ENCODE assay signal across 8 mouse cellular contexts in genomic region chr19:8723574-8724346, GRCm38 (mm10). TPM values are rescaled to one million over a fixed set of nuclear protein-coding genes. Genes with fewer than 3 reads are reported as not detected.
A peak's percentile ranks its signal among the peaks of the same experiment; 100 is the strongest.
DNase-seq lines count a peak whose midpoint lies in the region; ATAC-seq and TF ChIP-seq lines count a peak whose summit lies in the region.

No protein-coding gene starts in this region.

- peak; percentile 33 for DNase-seq in gastrocnemius, adult 2 months
- DNase-seq in gastrocnemius, adult 8-10 months (ENCODE audit: low spot score in 2 of 2) = no peak
- peak; percentile 67 for DNase-seq in induced T-regulatory cell, adult 2 months (ENCODE audit: low read depth)
- DNase-seq in Muller cell, postnatal 12 days (ENCODE audit: inconsistent ontology term) = no peak
- DNase-seq in c-Kit-positive CD71-positive TER-119-positive erythroid progenitor cells, embryonic 14.5 days (ENCODE audit: low spot score) = no peak

- WGBS in embryonic facial prominence, embryonic 13.5 days = under 1% methylated on average over 20 of the region's 20 CpGs
- WGBS in midbrain, embryonic 16.5 days = under 1% methylated on average over 20 of the region's 20 CpGs

- H3K27ac ChIP-seq in gastrocnemius, adult 2 months = peak overlapping the region; percentile 96
- H3K27ac ChIP-seq in embryonic facial prominence, embryonic 13.5 days = peak overlapping the region; percentile 92
- peak overlapping the region; percentile 79 for H3K27ac ChIP-seq in midbrain, embryonic 16.5 days (ENCODE audit: low read length)

- peak overlapping the region; percentile 81 for H3K4me2 ChIP-seq in embryonic facial prominence, embryonic 13.5 days
- peak overlapping the region; percentile 87 for H3K4me2 ChIP-seq in midbrain, embryonic 16.5 days (ENCODE audit: low read length)

- peak overlapping the region; percentile 99 for H3K9ac ChIP-seq in embryonic facial prominence, embryonic 13.5 days
- peak overlapping the region; percentile 94 for H3K9ac ChIP-seq in midbrain, embryonic 16.5 days (ENCODE audit: low read depth, low read length)

- intact Hi-C loops in gastrocnemius, adult 2 months (cut with DNase I) = loop anchor here (2.0 kb wide), 1 partner anchor 95 kb away; the partner anchor contains the start of gene Ttc9c

- H3ac ChIP-seq in C2C12 (ENCODE audit: control insufficient read depth, insufficient read length, low read depth) = peak overlapping the region; percentile 94

- peaks cover 74% of the 10 kb centered on the region for H3K79me2 ChIP-seq in C2C12 (ENCODE audit: control insufficient read depth, insufficient read depth)

- H3K36me3 ChIP-seq in C2C12 (ENCODE audit: control insufficient read depth, insufficient read depth) = peaks cover 38% of the 10 kb centered on the region
- H3K36me3 ChIP-seq in embryonic facial prominence, embryonic 13.5 days = peaks cover 27% of the 10 kb centered on the region
- H3K36me3 ChIP-seq in midbrain, embryonic 16.5 days (ENCODE audit: control insufficient read depth, insufficient read depth, low read length) = peaks cover 19% of the 10 kb centered on the region

- no peaks in the 10 kb centered on the region for H3K9me3 ChIP-seq in embryonic facial prominence, embryonic 13.5 days
- H3K9me3 ChIP-seq in midbrain, embryonic 16.5 days (replicated peaks; ENCODE audit: control insufficient read depth, low read length, poor library complexity, severe bottlenecking) = no peaks in the 10 kb centered on the region

- H3K79me3 ChIP-seq in C2C12 (ENCODE audit: low read depth) = peaks cover 54% of the 10 kb centered on the region

- H3K4me1 ChIP-seq in embryonic facial prominence, embryonic 13.5 days = peaks cover 36% of the 10 kb centered on the region
- peaks cover 30% of the 10 kb centered on the region for H3K4me1 ChIP-seq in midbrain, embryonic 16.5 days (ENCODE audit: control insufficient read depth, insufficient read depth, low read length)

- peak overlapping the region; percentile 79 for H3K4me3 ChIP-seq in gastrocnemius, adult 2 months
- peak overlapping the region; percentile 93 for H3K4me3 ChIP-seq in C2C12 (ENCODE audit: insufficient read depth, poor library complexity, severe bottlenecking)
- peak overlapping the region; percentile 84 for H3K4me3 ChIP-seq in embryonic facial prominence, embryonic 13.5 days
- peak overlapping the region; percentile 78 for H3K4me3 ChIP-seq in midbrain, embryonic 16.5 days (ENCODE audit: low read depth, low read length)

- TF ChIP-seq CTCF in gastrocnemius, adult 2 months (IDR thresholded peaks at IDR 0.05) = no peak
- no peak for TF ChIP-seq CTCF in C2C12 (IDR thresholded peaks at IDR 0.05; ENCODE audit: control insufficient read depth, insufficient read depth, insufficient read length)

- ATAC-seq in embryonic facial prominence, embryonic 13.5 days (ENCODE audit: insufficient number of reproducible peaks, insufficient read depth, low FRiP score, low TSS enrichment, low read depth) = no peak
- ATAC-seq in midbrain, embryonic 16.5 days = peak; percentile 18; the same call in 1 of the 2 replicates

- no peaks in the 10 kb centered on the region for H3K27me3 ChIP-seq in C2C12 (ENCODE audit: control insufficient read depth, insufficient read depth, insufficient read length)
- no peaks in the 10 kb centered on the region for H3K27me3 ChIP-seq in embryonic facial prominence, embryonic 13.5 days
- H3K27me3 ChIP-seq in midbrain, embryonic 16.5 days (ENCODE audit: control insufficient read depth, insufficient read depth, low read depth, low read length) = no peaks in the 10 kb centered on the region

TF ChIP-seq in C2C12, 6 proteins besides CTCF, POLR2A, EP300 and RAD21:
- no peak for TF ChIP-seq FOSL1 (IDR thresholded peaks at IDR 0.05; ENCODE audit: insufficient read depth, low read length, poor library complexity, severe bottlenecking)
- TF ChIP-seq MYOD1 (IDR thresholded peaks at IDR 0.05; ENCODE audit: control insufficient read depth, insufficient read length, low read depth) = no peak

RNA-seq across cellular contexts. Expression of gene Slc3a2, which starts 0.6 kb away (rescaled TPM):
- total RNA-seq in gastrocnemius, adult 2 months (2021) = 10 to 100 TPM; 33.9 to 35.1 TPM
- total RNA-seq in gastrocnemius, adult 8-10 months (2022) = 10 to 100 TPM; 29.7 to 37.0 (median 31.1) TPM
- 207 TPM for polyA plus RNA-seq in C2C12 (2012; fragmentation: generic; extraction: Trizol)
- polyA plus RNA-seq in embryonic facial prominence, embryonic 13.5 days (2015; fragmentation: Nextera tagmentation; extraction: Ambion mirVana) = 99.9 and 116 TPM in 2 replicates
- 176 and 182 TPM in 2 replicates for polyA plus RNA-seq in midbrain, embryonic 16.5 days (2015; fragmentation: Nextera tagmentation; extraction: Ambion mirVana)

RNA-seq across cellular contexts. Expression of gene Wdr74, which starts 11.9 kb away (rescaled TPM):
- total RNA-seq in gastrocnemius, adult 2 months (2021) = 10 to 100 TPM; 15.4 to 16.4 TPM
- total RNA-seq in gastrocnemius, adult 8-10 months (2022) = 10 to 100 TPM; 14.0 to 16.7 (median 14.9) TPM
- polyA plus RNA-seq in C2C12 (2012; fragmentation: generic; extraction: Trizol) = 116 TPM
- 88.6 and 100 TPM in 2 replicates for polyA plus RNA-seq in embryonic facial prominence, embryonic 13.5 days (2015; fragmentation: Nextera tagmentation; extraction: Ambion mirVana)
- 93.1 and 95.9 TPM in 2 replicates for polyA plus RNA-seq in midbrain, embryonic 16.5 days (2015; fragmentation: Nextera tagmentation; extraction: Ambion mirVana)

RNA-seq across cellular contexts. Expression of gene 1700092M07Rik, which starts 16.8 kb away (rescaled TPM):
- not detected for total RNA-seq in gastrocnemius, adult 2 months (2021)
- total RNA-seq in gastrocnemius, adult 8-10 months (2022) = not detected
- polyA plus RNA-seq in C2C12 (2012; fragmentation: generic; extraction: Trizol) = 1.7 TPM
- 2.2 and 2.7 TPM in 2 replicates for polyA plus RNA-seq in embryonic facial prominence, embryonic 13.5 days (2015; fragmentation: Nextera tagmentation; extraction: Ambion mirVana)
- 1.2 and 1.8 TPM in 2 replicates for polyA plus RNA-seq in midbrain, embryonic 16.5 days (2015; fragmentation: Nextera tagmentation; extraction: Ambion mirVana)

RNA-seq across cellular contexts. Expression of gene Stx5a, which starts 17.5 kb away (rescaled TPM):
- 10 to 100 TPM; 20.8 to 22.1 TPM for total RNA-seq in gastrocnemius, adult 2 months (2021)
- total RNA-seq in gastrocnemius, adult 8-10 months (2022) = 10 to 100 TPM; 12.3 to 19.8 (median 14.9) TPM
- 32.9 TPM for polyA plus RNA-seq in C2C12 (2012; fragmentation: generic; extraction: Trizol)
- 182 and 184 TPM in 2 replicates for polyA plus RNA-seq in embryonic facial prominence, embryonic 13.5 days (2015; fragmentation: Nextera tagmentation; extraction: Ambion mirVana)
- 122 and 123 TPM in 2 replicates for polyA plus RNA-seq in midbrain, embryonic 16.5 days (2015; fragmentation: Nextera tagmentation; extraction: Ambion mirVana)

RNA-seq across cellular contexts. Expression of gene Nxf1, which starts 33.1 kb away (rescaled TPM):
- 10 to 100 TPM; 37.8 to 41.5 TPM for total RNA-seq in gastrocnemius, adult 2 months (2021)
- total RNA-seq in gastrocnemius, adult 8-10 months (2022) = 10 to 100 TPM; 24.0 to 34.0 (median 27.7) TPM
- 78.5 TPM for polyA plus RNA-seq in C2C12 (2012; fragmentation: generic; extraction: Trizol)
- 199 and 230 TPM in 2 replicates for polyA plus RNA-seq in embryonic facial prominence, embryonic 13.5 days (2015; fragmentation: Nextera tagmentation; extraction: Ambion mirVana)
- 146 and 169 TPM in 2 replicates for polyA plus RNA-seq in midbrain, embryonic 16.5 days (2015; fragmentation: Nextera tagmentation; extraction: Ambion mirVana)

Comparison
In these comparisons a context has a peak if more than half of its experiments do, and no peak if none do; other contexts are left out.
1. DNase-seq: peak in gastrocnemius, adult 2 months (single experiment) and induced T-regulatory cell, adult 2 months (single experiment); none in gastrocnemius, adult 8-10 months (0 of 2), Muller cell, postnatal 12 days (single experiment) and c-Kit-positive CD71-positive TER-119-positive erythroid progenitor cells, embryonic 14.5 days (single experiment).
2. Peak in every context shown above with its lines, with median percentiles within 50 percentile points of each other: H3K27ac ChIP-seq and H3K4me3 ChIP-seq.